Mouse (Mus musculus): Measurements from ENCODE around the gene Il4ra.

Gene Il4ra

GRCm38 (mm10) chr7:125550881-125551381 lies 989 bp upstream of the Il4ra start:
- peak; percentile 26 to 68 for DNase-seq

DNA sequence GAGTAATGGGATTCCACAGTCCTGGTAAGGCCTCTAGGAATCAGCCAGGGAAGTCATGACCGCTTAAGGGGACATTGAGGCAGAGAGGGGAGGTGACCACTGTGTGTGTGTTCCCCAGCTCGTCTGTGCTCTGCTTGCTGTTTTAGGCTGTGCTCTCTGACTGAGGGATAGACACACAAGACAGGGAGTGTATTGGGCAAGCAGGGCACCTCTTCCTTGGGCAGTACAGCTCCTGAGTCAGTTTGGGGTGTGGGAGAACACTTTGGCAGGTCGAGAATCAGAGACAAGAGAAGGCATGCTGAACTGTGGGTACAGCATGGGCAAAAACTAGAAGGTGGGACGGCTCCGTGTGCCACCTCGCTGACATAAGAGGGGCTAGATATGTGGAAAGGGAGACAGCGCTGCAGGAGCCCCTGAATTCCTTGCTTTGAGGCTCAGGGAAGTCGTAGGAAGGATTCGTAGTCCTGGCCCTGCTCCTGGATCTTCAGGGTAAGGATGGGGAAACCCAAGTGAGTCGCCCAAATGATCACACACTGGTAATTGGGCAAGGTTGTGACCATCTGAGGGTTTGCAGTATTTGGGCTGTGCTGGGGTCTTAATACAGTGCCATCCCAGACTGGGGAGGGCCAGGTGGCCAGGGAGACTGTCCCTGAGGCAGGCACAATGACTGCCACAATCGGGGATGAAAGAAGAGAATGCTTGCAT lies 1.1 kb downstream of the Il4ra start:
- peak in 1 of 2 experiments; percentile 30 for DNase-seq

DNA sequence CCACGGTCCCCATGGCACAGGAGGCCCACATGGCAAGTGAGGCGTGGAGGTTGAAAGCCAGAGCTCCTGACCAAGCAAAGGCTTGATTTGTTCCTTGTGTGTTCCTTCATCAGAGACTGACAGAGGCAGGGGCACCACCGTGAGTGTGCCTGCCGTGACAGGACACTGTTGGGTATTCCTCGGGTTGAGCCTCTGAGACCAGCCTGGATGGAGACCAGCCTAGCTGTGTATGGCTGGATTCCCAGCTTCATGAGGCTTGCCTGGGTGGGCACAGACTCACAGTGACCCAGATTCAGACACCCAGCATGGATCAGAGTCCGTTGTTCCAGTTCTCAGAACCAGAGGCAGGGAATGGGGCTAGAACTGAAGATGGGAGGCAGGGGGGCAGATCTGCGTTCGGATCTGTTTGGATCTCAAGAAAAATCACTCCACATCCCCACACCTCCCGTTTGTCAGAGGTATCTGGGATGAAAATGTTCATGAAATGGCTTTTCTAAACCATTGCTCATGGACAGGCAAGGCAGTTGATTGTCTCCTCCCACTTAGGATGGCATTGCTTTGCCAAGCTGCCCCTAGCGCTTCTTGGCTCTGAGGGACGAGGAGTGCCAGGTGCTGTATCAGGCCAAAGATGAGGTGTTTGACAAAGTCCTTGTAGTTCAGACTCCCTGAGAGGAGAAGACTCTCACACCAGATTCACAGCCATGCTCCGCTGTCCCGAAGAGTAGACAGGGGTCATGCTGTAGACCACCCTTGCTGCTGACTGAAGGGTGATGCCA lies 1.9 kb downstream of the Il4ra start:
- peak in 1 of 2 experiments; percentile 35 for DNase-seq

DNA sequence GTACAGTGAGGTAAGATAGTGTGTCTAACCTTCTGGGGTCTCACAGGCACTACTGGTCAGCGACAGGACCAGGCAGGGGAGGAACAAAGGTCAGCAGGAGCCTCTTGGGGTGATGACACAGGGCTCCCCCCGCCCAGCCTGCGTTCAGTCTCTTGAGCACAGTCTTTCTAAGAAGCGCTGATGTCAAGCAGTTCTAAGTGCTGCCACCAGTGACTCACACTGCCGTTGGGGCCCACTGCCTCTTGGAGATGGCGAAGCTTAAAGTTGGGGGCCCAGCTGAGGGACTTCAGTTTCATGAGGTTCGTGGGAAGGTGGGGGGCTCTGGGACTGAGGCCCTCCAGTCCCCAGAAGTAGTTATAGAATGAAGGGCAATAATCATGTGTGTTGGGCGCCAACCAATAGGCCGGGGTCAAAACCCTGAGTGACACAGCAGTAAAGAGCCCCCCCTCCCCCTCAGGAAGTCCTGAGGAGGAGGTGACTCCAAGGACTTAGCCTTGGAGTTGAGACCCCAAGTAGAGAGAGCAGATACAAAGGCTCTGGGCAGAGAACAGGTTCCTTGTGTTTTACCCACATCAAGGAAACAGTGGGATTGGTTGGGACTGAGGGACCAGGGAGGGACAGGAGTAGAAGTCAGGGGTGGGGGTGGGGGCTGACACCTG lies 2.7 kb downstream of the Il4ra start:
- DNase-seq = peak in 1 of 2 experiments; percentile 35

- DNase-seq = peak; percentile 21 to 42
These were observed 3.5 kb downstream of the Il4ra start for GRCm38 (mm10) chr7:125555351-125555872.

DNA sequence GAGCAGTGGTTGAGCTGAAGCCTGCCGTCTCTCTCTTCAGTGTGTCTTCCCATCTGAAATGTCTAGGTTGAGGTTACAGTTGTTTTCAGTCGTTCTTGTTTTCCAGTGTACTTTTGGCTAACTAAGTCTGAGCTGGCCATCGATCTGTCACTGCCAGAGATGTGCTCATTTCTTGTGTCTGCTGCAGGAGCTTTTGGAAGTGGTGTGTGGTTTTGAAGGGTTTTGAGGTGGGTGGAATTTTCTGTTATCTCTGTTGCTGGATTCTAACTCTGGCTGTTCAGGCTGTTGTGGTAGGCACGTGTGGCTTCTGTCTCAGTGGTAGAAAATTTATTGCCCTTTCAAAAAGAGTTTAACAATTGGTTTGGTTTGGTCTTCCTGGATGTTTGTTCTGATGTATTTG lies 4.2 kb downstream of the Il4ra start:
- peak in 1 of 2 experiments; percentile 2 for DNase-seq

GRCm38 (mm10) chr7:125556865-125557264 lies 4.9 kb downstream of the Il4ra start:
- peak in 1 of 2 experiments; percentile 23 for DNase-seq

- peak in 1 of 2 experiments; percentile 30 for DNase-seq
These were observed 6.6 kb downstream of the Il4ra start for GRCm38 (mm10) chr7:125558401-125558945.

GRCm38 (mm10) chr7:125558997-125559396 lies 7.1 kb downstream of the Il4ra start:
- peak in 1 of 2 experiments; percentile 36 for DNase-seq

GRCm38 (mm10) chr7:125559537-125559936 lies 7.6 kb downstream of the Il4ra start:
- DNase-seq = peak; percentile 11 to 64

DNA sequence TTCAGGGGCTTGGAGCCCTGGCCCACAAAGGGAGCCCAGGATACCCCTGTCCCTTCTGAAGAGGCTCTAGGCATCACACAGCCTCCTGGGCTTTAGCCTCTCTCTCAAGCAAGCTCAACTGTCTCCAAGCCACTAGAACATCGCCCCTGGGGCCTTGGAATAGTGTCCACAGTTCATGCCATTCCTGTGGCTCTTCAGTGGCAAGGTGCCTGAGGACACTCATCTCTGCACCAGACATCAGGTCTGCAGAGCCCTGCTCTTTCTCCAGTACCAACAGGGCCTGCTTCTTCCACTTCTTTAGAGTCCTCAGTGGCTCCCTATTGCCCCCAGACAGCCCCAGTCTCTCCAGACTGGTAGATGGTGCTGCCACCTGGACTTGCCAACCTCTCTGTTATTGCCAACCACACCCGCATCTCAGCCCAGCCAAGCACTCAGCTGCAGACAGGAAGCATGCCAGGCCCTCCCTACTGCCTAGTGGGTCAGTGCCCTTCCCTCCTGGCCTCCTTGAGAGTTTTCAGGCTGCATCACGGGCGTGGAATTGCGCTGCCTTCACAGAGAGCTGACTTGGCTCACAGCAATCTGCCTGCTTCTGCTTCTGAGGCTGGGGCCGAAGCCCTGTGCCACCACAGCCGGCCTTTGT lies 8.3 kb downstream of the Il4ra start:
- DNase-seq = peak; percentile 40 to 69

DNA sequence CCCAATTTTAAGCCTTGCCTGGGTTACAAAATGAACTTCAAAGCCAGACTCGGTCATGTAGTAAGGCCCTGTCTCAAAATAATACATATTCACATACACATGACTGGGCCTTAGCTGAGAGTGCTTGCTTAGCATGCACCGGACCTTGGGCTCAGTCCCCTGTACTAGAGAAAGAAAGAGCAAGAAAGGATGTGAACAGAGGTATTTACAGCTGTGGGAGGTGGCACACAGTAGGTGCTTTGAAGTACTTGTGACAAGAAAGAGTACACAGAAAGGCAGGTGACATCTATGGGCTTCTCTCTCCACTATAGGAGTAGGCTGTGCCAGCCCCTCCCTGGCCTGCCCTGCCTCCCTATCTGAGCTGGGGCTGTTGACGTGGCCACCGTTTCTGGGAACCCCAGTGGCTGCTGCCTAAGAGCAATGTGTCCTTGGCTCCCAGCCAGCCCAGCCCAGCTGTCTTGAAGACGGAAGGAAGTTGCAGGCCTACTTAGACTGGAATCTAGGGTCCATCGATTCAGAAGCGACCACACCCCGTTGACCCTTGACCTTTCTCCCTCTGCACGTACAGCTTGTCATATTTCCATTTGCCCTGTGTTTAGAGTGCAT lies 9.3 kb downstream of the Il4ra start:
- peak; percentile 91 to 95 for DNase-seq

DNA sequence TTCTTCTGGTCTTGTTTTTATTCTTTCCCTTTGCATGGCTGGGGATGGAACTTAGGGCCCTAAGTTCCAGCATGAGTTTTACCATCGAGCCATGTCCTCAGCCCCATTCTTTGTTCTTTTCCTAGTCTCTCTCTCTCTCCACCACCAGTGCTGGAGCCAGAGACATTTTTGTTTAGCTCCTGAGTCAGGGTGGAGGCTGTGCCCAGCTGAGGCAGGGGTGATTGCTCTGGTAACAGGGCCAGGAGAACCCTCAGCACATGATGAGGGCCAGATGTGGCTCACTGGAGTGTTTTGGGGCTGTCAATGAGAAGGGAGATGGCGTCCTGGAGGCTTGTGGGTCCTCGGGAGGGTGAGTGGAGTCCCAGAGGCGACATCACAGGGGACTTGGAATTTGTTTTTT lies 10.5 kb downstream of the Il4ra start:
- peak in 1 of 2 experiments; percentile 27 for DNase-seq

GRCm38 (mm10) chr7:125563093-125563492 lies 11.2 kb downstream of the Il4ra start:
- DNase-seq = no peak

GRCm38 (mm10) chr7:125564316-125565024 lies 12.6 kb downstream of the Il4ra start:
- DNase-seq = peak in 1 of 2 experiments; percentile 37

- no peak for DNase-seq
These were observed 13.8 kb downstream of the Il4ra start for GRCm38 (mm10) chr7:125565516-125566285.

- peak in 1 of 2 experiments; percentile 8 for DNase-seq
These were observed 14.5 kb downstream of the Il4ra start for GRCm38 (mm10) chr7:125566420-125566819.

DNA sequence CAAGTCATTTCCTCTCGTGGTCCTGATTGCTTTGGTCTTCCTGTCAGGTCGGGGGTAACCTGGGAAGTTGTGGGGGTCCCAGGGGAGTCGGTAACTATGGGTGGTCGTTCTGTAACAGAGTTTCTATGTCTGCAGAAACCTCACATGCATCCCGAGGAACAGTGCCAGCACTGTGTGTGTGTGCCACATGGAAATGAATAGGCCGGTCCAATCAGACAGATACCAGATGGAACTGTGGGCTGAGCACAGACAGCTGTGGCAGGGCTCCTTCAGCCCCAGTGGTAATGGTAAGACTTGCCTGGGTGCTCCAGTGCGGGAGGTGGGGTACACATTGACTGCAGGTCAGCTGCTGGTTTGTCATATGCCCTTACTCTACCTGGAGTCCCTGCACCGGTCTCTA lies 17.0 kb downstream of the Il4ra start:
- DNase-seq = no peak

DNA sequence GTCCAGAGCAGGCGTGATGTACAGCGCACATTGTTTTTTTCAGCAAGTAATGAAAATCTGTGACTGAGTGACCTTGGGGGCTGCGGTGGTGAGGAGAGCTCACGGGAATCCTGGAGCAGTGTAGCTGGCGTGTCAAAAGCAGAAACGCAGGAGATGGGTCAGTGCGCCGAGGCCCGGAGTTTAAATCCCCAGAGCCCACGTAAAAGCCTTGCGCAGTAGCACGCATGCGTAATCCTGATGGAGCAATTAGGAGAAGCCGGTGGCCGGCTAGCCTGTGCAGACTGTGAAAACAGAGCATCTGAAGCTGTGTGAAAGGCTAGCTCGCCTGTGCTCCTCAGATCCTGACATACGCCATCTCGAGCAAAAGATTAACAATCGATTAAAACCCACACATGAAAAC lies 20.0 kb downstream of the Il4ra start:
- peak in 1 of 2 experiments; percentile 7 for DNase-seq

- peak; percentile 18 to 54 for DNase-seq
These were observed 20.8 kb downstream of the Il4ra start for GRCm38 (mm10) chr7:125572737-125573136.
